Mouse (Mus musculus): ENCODE results near the gene Mpzl2. TPM values are rescaled to one million over a fixed set of nuclear protein-coding genes. Genes with fewer than 3 reads are reported as not detected.
"Not testable (repeated sequence)": the region's sequence is repeated elsewhere in the genome, so short reads cannot be mapped to it uniquely, and the experiment has no call there.

Gene Mpzl2
- polyA plus RNA-seq, 1 experiment from 2014 or later = 27.0 TPM

- no peak overlapping the region for H3K9ac ChIP-seq (ENCODE audit: low read length)
These were observed 16.8 kb upstream of the Mpzl2 start for GRCm38 (mm10) chr9:45022800-45023199.

GRCm38 (mm10) chr9:45023638-45024037 lies 16.0 kb upstream of the Mpzl2 start:
- ATAC-seq (replicated peaks; ENCODE audit: low FRiP score, low TSS enrichment, low read depth) = no peak

More at GRCm38 (mm10) chr9:45022800-45023199, 16.8 kb upstream of the Mpzl2 start:
- no peak overlapping the region for H3K27ac ChIP-seq (ENCODE audit: low read depth)
- H3K4me2 ChIP-seq (ENCODE audit: low read length) = no peak overlapping the region
- no peaks in the 10 kb centered on the region for H3K4me1 ChIP-seq (replicated peaks; ENCODE audit: control insufficient read depth, insufficient read depth, low read length)
- no peaks in the 10 kb centered on the region for H3K27me3 ChIP-seq (replicated peaks; ENCODE audit: control insufficient read depth, insufficient read depth, low read length)
- H3K36me3 ChIP-seq (ENCODE audit: control insufficient read depth, insufficient read depth, low read length) = no peaks in the 10 kb centered on the region
- WGBS = 9% methylated on average over 3 of the region's 3 CpGs
- DNase-seq (ENCODE audit: low spot score) = peak; percentile 65
- ATAC-seq (replicated peaks; ENCODE audit: low FRiP score, low TSS enrichment, low read depth) = no peak
- no peak overlapping the region for H3K4me3 ChIP-seq (ENCODE audit: low read depth, low read length)
- H3K9me3 ChIP-seq (ENCODE audit: control insufficient read depth, low read length) = no peaks in the 10 kb centered on the region

GRCm38 (mm10) chr9:45024187-45024586 lies 15.4 kb upstream of the Mpzl2 start:
- WGBS = 77% methylated on average over 2 of the region's 2 CpGs
- H3K27ac ChIP-seq (ENCODE audit: low read depth) = no peak overlapping the region
- DNase-seq (ENCODE audit: low spot score) (no peak), ATAC-seq (replicated peaks; ENCODE audit: low FRiP score, low TSS enrichment, low read depth) (no peak)
- H3K27me3 ChIP-seq (replicated peaks; ENCODE audit: control insufficient read depth, insufficient read depth, low read length) = no peaks in the 10 kb centered on the region
- no peak overlapping the region for H3K9ac ChIP-seq (ENCODE audit: low read length)
- H3K4me2 ChIP-seq (ENCODE audit: low read length) = no peak overlapping the region
- H3K4me1 ChIP-seq (replicated peaks; ENCODE audit: control insufficient read depth, insufficient read depth, low read length) = no peaks in the 10 kb centered on the region
- no peaks in the 10 kb centered on the region for H3K36me3 ChIP-seq (ENCODE audit: control insufficient read depth, insufficient read depth, low read length)
- H3K4me3 ChIP-seq (ENCODE audit: low read depth, low read length) = no peak overlapping the region
- H3K9me3 ChIP-seq (ENCODE audit: control insufficient read depth, low read length) = no peaks in the 10 kb centered on the region

More at GRCm38 (mm10) chr9:45023638-45024037, 16.0 kb upstream of the Mpzl2 start:
- H3K4me3 ChIP-seq (ENCODE audit: low read depth, low read length) = no peak overlapping the region
- WGBS = 70% methylated on average over 3 of the region's 3 CpGs
- no peaks in the 10 kb centered on the region for H3K9me3 ChIP-seq (ENCODE audit: control insufficient read depth, low read length)
- no peaks in the 10 kb centered on the region for H3K36me3 ChIP-seq (ENCODE audit: control insufficient read depth, insufficient read depth, low read length)
- H3K9ac ChIP-seq (ENCODE audit: low read length) = no peak overlapping the region
- H3K4me1 ChIP-seq (replicated peaks; ENCODE audit: control insufficient read depth, insufficient read depth, low read length) = no peaks in the 10 kb centered on the region
- H3K27ac ChIP-seq (ENCODE audit: low read depth) = no peak overlapping the region
- no peak overlapping the region for H3K4me2 ChIP-seq (ENCODE audit: low read length)
- no peaks in the 10 kb centered on the region for H3K27me3 ChIP-seq (replicated peaks; ENCODE audit: control insufficient read depth, insufficient read depth, low read length)
- DNase-seq (ENCODE audit: low spot score) = no peak

GRCm38 (mm10) chr9:45027376-45027775 lies 12.2 kb upstream of the Mpzl2 start:
- WGBS = 63% methylated on average over 8 of the region's 8 CpGs

GRCm38 (mm10) chr9:45030341-45030740 lies 9.3 kb upstream of the Mpzl2 start:
- Histone ChIP-seq H3K4me1 (replicated peaks; ENCODE audit: control insufficient read depth, insufficient read depth, low read length) (no peaks in the 10 kb centered on the region), H3K9me3 (ENCODE audit: control insufficient read depth, low read length) (no peaks in the 10 kb centered on the region), H3K9ac (ENCODE audit: low read length) (no peak overlapping the region), H3K4me3 (ENCODE audit: low read depth, low read length) (no peak overlapping the region), H3K27me3 (replicated peaks; ENCODE audit: control insufficient read depth, insufficient read depth, low read length) (no peaks in the 10 kb centered on the region), H3K27ac (ENCODE audit: low read depth) (no peak overlapping the region), H3K4me2 (ENCODE audit: low read length) (no peak overlapping the region), H3K36me3 (ENCODE audit: control insufficient read depth, insufficient read depth, low read length) (no peaks in the 10 kb centered on the region)
- no peak for DNase-seq (ENCODE audit: low spot score)
- no peak for ATAC-seq (replicated peaks; ENCODE audit: low FRiP score, low TSS enrichment, low read depth)
- 66% methylated on average over 6 of the region's 6 CpGs for WGBS

More at GRCm38 (mm10) chr9:45027376-45027775, 12.2 kb upstream of the Mpzl2 start:
- Histone ChIP-seq H3K4me1 (replicated peaks; ENCODE audit: control insufficient read depth, insufficient read depth, low read length) (no peaks in the 10 kb centered on the region), H3K4me3 (ENCODE audit: low read depth, low read length) (no peak overlapping the region), H3K9ac (ENCODE audit: low read length) (no peak overlapping the region), H3K36me3 (ENCODE audit: control insufficient read depth, insufficient read depth, low read length) (no peaks in the 10 kb centered on the region), H3K27me3 (replicated peaks; ENCODE audit: control insufficient read depth, insufficient read depth, low read length) (no peaks in the 10 kb centered on the region), H3K9me3 (ENCODE audit: control insufficient read depth, low read length) (no peaks in the 10 kb centered on the region), H3K27ac (ENCODE audit: low read depth) (no peak overlapping the region), H3K4me2 (ENCODE audit: low read length) (no peak overlapping the region)
- no peak for ATAC-seq (replicated peaks; ENCODE audit: low FRiP score, low TSS enrichment, low read depth)
- no peak for DNase-seq (ENCODE audit: low spot score)

GRCm38 (mm10) chr9:45032261-45032660 lies 7.3 kb upstream of the Mpzl2 start:
- no peak for ATAC-seq (replicated peaks; ENCODE audit: low FRiP score, low TSS enrichment, low read depth)
- H3K4me1 ChIP-seq (replicated peaks; ENCODE audit: control insufficient read depth, insufficient read depth, low read length) = no peaks in the 10 kb centered on the region
- H3K27ac ChIP-seq (ENCODE audit: low read depth) = no peak overlapping the region
- H3K4me2 ChIP-seq (ENCODE audit: low read length) = no peak overlapping the region
- no peaks in the 10 kb centered on the region for H3K27me3 ChIP-seq (replicated peaks; ENCODE audit: control insufficient read depth, insufficient read depth, low read length)
- no peak overlapping the region for H3K4me3 ChIP-seq (ENCODE audit: low read depth, low read length)
- no peak overlapping the region for H3K9ac ChIP-seq (ENCODE audit: low read length)
- H3K9me3 ChIP-seq (ENCODE audit: control insufficient read depth, low read length) = no peaks in the 10 kb centered on the region
- DNase-seq (ENCODE audit: low spot score) = no peak
- H3K36me3 ChIP-seq (ENCODE audit: control insufficient read depth, insufficient read depth, low read length) = no peaks in the 10 kb centered on the region
- 59% methylated on average over 2 of the region's 2 CpGs for WGBS

- H3K4me3 ChIP-seq (ENCODE audit: low read depth, low read length) = no peak overlapping the region
- H3K27ac ChIP-seq (ENCODE audit: low read depth) = no peak overlapping the region
- H3K27me3 ChIP-seq (replicated peaks; ENCODE audit: control insufficient read depth, insufficient read depth, low read length) = peaks cover 10% of the 10 kb centered on the region; the same call in 1 of the 2 replicates
- H3K4me1 ChIP-seq (replicated peaks; ENCODE audit: control insufficient read depth, insufficient read depth, low read length) = no peaks in the 10 kb centered on the region
- 80% methylated on average over 3 of the region's 3 CpGs for WGBS
- no peak overlapping the region for H3K9ac ChIP-seq (ENCODE audit: low read length)
- no peaks in the 10 kb centered on the region for H3K36me3 ChIP-seq (ENCODE audit: control insufficient read depth, insufficient read depth, low read length)
- no peaks in the 10 kb centered on the region for H3K9me3 ChIP-seq (ENCODE audit: control insufficient read depth, low read length)
- no peak for DNase-seq (ENCODE audit: low spot score)
- no peak overlapping the region for H3K4me2 ChIP-seq (ENCODE audit: low read length)
- ATAC-seq (replicated peaks; ENCODE audit: low FRiP score, low TSS enrichment, low read depth) = no peak
These were observed 5.1 kb upstream of the Mpzl2 start for GRCm38 (mm10) chr9:45034526-45034925.

- not testable (repeated sequence) for H3K9me3 ChIP-seq (ENCODE audit: control insufficient read depth, low read length); ATAC-seq (replicated peaks; ENCODE audit: low FRiP score, low TSS enrichment, low read depth); DNase-seq (ENCODE audit: low spot score); H3K4me1 ChIP-seq (replicated peaks; ENCODE audit: control insufficient read depth, insufficient read depth, low read length); H3K4me3 ChIP-seq (ENCODE audit: low read depth, low read length); H3K9ac ChIP-seq (ENCODE audit: low read length); H3K27ac ChIP-seq (ENCODE audit: low read depth); H3K4me2 ChIP-seq (ENCODE audit: low read length); H3K36me3 ChIP-seq (ENCODE audit: control insufficient read depth, insufficient read depth, low read length)
- WGBS = 81% methylated on average over 1 of the region's 1 CpGs
- H3K27me3 ChIP-seq (replicated peaks; ENCODE audit: control insufficient read depth, insufficient read depth, low read length) = peaks cover 38% of the 10 kb centered on the region
These were observed 1.8 kb upstream of the Mpzl2 start for GRCm38 (mm10) chr9:45037803-45038202.

- H3K4me1 ChIP-seq (replicated peaks; ENCODE audit: control insufficient read depth, insufficient read depth, low read length) = peaks cover 5% of the 10 kb centered on the region; the same call in 1 of the 2 replicates
- H3K27me3 ChIP-seq (replicated peaks; ENCODE audit: control insufficient read depth, insufficient read depth, low read length) = peaks cover 44% of the 10 kb centered on the region
- no peak overlapping the region for H3K9ac ChIP-seq (ENCODE audit: low read length)
- H3K9me3 ChIP-seq (ENCODE audit: control insufficient read depth, low read length) = no peaks in the 10 kb centered on the region
- H3K36me3 ChIP-seq (ENCODE audit: control insufficient read depth, insufficient read depth, low read length) = no peaks in the 10 kb centered on the region
- H3K4me2 ChIP-seq (ENCODE audit: low read length) = peak overlapping the region; percentile 15
- H3K27ac ChIP-seq (ENCODE audit: low read depth) = no peak overlapping the region
- 18% methylated on average over 14 of the region's 14 CpGs for WGBS
- no peak for ATAC-seq (replicated peaks; ENCODE audit: low FRiP score, low TSS enrichment, low read depth)
- DNase-seq (ENCODE audit: low spot score) = no peak
- H3K4me3 ChIP-seq (ENCODE audit: low read depth, low read length) = no peak overlapping the region
These were observed 657 bp downstream of the Mpzl2 start for GRCm38 (mm10) chr9:45040066-45040845.

All from intestine, embryonic 14.5 days (tissue).